ENCODE assay signal across 9 mouse cellular contexts in the genomic region with DNA sequence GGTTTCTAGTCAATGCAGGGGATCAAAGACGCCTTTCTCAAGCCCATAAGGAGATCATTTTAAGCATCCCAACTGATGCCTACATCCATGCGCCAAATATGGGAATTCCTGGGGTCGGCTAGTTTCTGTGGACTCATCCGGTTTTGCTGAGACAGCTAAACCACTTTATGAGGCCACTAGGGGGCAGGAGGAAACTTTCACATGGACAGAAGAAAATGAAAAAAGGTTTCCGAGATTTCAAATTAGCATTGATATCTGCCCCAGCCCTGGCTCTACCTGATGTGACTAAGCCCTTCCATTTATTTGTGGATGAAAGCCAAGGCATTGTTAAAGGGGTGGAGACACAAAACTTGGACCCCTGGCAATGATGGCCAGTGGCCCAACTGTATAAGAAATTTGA. TPM values are rescaled to one million over a fixed set of nuclear protein-coding genes. Genes with fewer than 3 reads are reported as not detected.
DNase-seq lines count a peak whose midpoint lies in the region; ATAC-seq lines count a peak whose summit lies in the region.
"Had no signal": no experiment of that assay in that cellular context is flagged by ENCODE, and none has a peak within 500 bp of the region (broad histone marks: within the 10 kb centered on the region; RNA-seq: fewer than 3 reads in every experiment).

No protein-coding gene starts in this region.

- no peak overlapping the region for H3K27ac ChIP-seq in hindbrain, embryonic 14.5 days
- no peak overlapping the region for H3K27ac ChIP-seq in hindbrain, embryonic 12.5 days
- H3K27ac ChIP-seq: embryonic facial prominence, embryonic 12.5 days had no signal

- 23% methylated on average over 5 of the region's 5 CpGs for WGBS in hindbrain, embryonic 14.5 days
- 27% methylated on average over 5 of the region's 5 CpGs for WGBS in hindbrain, embryonic 12.5 days

- peak; percentile 70 for DNase-seq in hindbrain, embryonic 14.5 days (ENCODE audit: low spot score)
- DNase-seq in A20 (ENCODE audit: low read depth, low spot score), result peak; percentile 53
- DNase-seq in Muller cell, postnatal 12 days (ENCODE audit: inconsistent ontology term), result peak; percentile 50
- DNase-seq in embryo, embryonic 10.5 days (ENCODE audit: low spot score), result peak; percentile 77
- peak; percentile 61 to 72 for DNase-seq in kidney, postnatal 4 days
- peak; percentile 6 to 34 for DNase-seq in natural killer cell, adult 2 months (ENCODE audit: low spot score in 2 of 2)

- no peak overlapping the region for H3K4me2 ChIP-seq in hindbrain, embryonic 14.5 days (replicated peaks)
- H3K4me2 ChIP-seq in hindbrain, embryonic 12.5 days (replicated peaks), result no peak overlapping the region
- H3K4me2 ChIP-seq: embryonic facial prominence, embryonic 12.5 days had no signal

- H3K9ac ChIP-seq in hindbrain, embryonic 14.5 days, result no peak overlapping the region
- no peak overlapping the region for H3K9ac ChIP-seq in hindbrain, embryonic 12.5 days
- H3K9ac ChIP-seq: embryonic facial prominence, embryonic 12.5 days had no signal

- no peak overlapping the region for H3K4me3 ChIP-seq in hindbrain, embryonic 14.5 days (replicated peaks; ENCODE audit: low read length)
- H3K4me3 ChIP-seq in hindbrain, embryonic 12.5 days, result no peak overlapping the region
- H3K4me3 ChIP-seq: embryonic facial prominence, embryonic 12.5 days had no signal

- H3K4me1 ChIP-seq in hindbrain, embryonic 14.5 days (replicated peaks; ENCODE audit: control insufficient read depth, insufficient read depth, low read length), result no peaks in the 10 kb centered on the region
- H3K4me1 ChIP-seq in hindbrain, embryonic 12.5 days, result no peaks in the 10 kb centered on the region
- H3K4me1 ChIP-seq: embryonic facial prominence, embryonic 12.5 days had no signal

- H3K9me3 ChIP-seq in hindbrain, embryonic 14.5 days (ENCODE audit: control insufficient read depth, low read length), result no peaks in the 10 kb centered on the region
- no peaks in the 10 kb centered on the region for H3K9me3 ChIP-seq in hindbrain, embryonic 12.5 days (replicated peaks)
- H3K9me3 ChIP-seq: embryonic facial prominence, embryonic 12.5 days had no signal

- H3K27me3 ChIP-seq in hindbrain, embryonic 14.5 days (ENCODE audit: control insufficient read depth, insufficient read depth, low read length), result no peaks in the 10 kb centered on the region
- H3K27me3 ChIP-seq in hindbrain, embryonic 12.5 days, result no peaks in the 10 kb centered on the region
- H3K27me3 ChIP-seq: embryonic facial prominence, embryonic 12.5 days had no signal

- no peak for ATAC-seq in hindbrain, embryonic 14.5 days (ENCODE audit: low FRiP score)
- no peak for ATAC-seq in hindbrain, embryonic 12.5 days (ENCODE audit: low FRiP score)
- no peak for ATAC-seq in inflammation-experienced regulatory T-cells, adult 6 months

- no peaks in the 10 kb centered on the region for H3K36me3 ChIP-seq in hindbrain, embryonic 14.5 days (replicated peaks; ENCODE audit: control insufficient read depth, insufficient read depth)
- H3K36me3 ChIP-seq in hindbrain, embryonic 12.5 days, result no peaks in the 10 kb centered on the region
- H3K36me3 ChIP-seq: embryonic facial prominence, embryonic 12.5 days had no signal

RNA-seq across cellular contexts. Expression of a gene that starts 15.5 kb away (rescaled TPM):
- 26.0 and 27.8 TPM in 2 replicates for polyA plus RNA-seq in hindbrain, embryonic 14.5 days (2014; fragmentation: Nextera tagmentation; extraction: Ambion mirVana)
- polyA plus RNA-seq in hindbrain, embryonic 12.5 days (2016; fragmentation: Nextera tagmentation; extraction: Ambion mirVana), result 26.8 and 27.5 TPM in 2 replicates
- polyA plus RNA-seq in inflammation-experienced regulatory T-cells, adult 6 months (2017; shearing (Covaris generic)), result 10 to 100 TPM; 11.5 to 21.3 (median 13.3) TPM

RNA-seq across cellular contexts. Expression of a gene that starts 53.1 kb away (rescaled TPM):
- polyA plus RNA-seq in hindbrain, embryonic 14.5 days (2014; fragmentation: Nextera tagmentation; extraction: Ambion mirVana), result 25.9 and 30.0 TPM in 2 replicates
- polyA plus RNA-seq in hindbrain, embryonic 12.5 days (2016; fragmentation: Nextera tagmentation; extraction: Ambion mirVana), result 31.2 and 34.5 TPM in 2 replicates
- 10 to 100 TPM; 40.2 to 43.1 (median 41.0) TPM for polyA plus RNA-seq in inflammation-experienced regulatory T-cells, adult 6 months (2017; shearing (Covaris generic))

RNA-seq across cellular contexts. Expression of a gene that starts 56.1 kb away (rescaled TPM):
- polyA plus RNA-seq in hindbrain, embryonic 14.5 days (2014; fragmentation: Nextera tagmentation; extraction: Ambion mirVana), result 0.11 TPM in 1 of 2 replicates, not detected in the other
- polyA plus RNA-seq in hindbrain, embryonic 12.5 days (2016; fragmentation: Nextera tagmentation; extraction: Ambion mirVana), result 0.03 TPM in 1 of 2 replicates, not detected in the other
- polyA plus RNA-seq in inflammation-experienced regulatory T-cells, adult 6 months (2017; shearing (Covaris generic)), result not detected
- polyA plus RNA-seq: embryonic facial prominence, embryonic 12.5 days had no signal

Comparison
In these comparisons a context has a peak if more than half of its experiments do, and no peak if none do; other contexts are left out.
1. DNase-seq: peak in every context shown above with its lines; median percentile 77 in embryo, embryonic 10.5 days; 70 in hindbrain, embryonic 14.5 days; 66 in kidney, postnatal 4 days; 53 in A20; 50 in Muller cell, postnatal 12 days; 20 in natural killer cell, adult 2 months.